Mouse (Mus musculus) CH12.LX (cell line): ENCODE measurements around the gene Dpf3. TPM values are rescaled to one million over a fixed set of nuclear protein-coding genes. Genes with fewer than 3 reads are reported as not detected.

ENCODE experiments used
- DNase-seq: peaks from one replicate; pipeline ENCODE4 v3.0.0-alpha.2; 2013; ENCODE audit errors: extremely low read depth
- H3K27ac ChIP-seq: 2 replicates; pipeline ENCODE4 v1.5.1; 2012; ENCODE audit warnings: low read depth, mild to moderate bottlenecking, control low read depth, moderate library complexity; ENCODE audit not compliant: insufficient read depth
- H3K27me3 ChIP-seq: replicated peaks from 2 replicates; pipeline ENCODE3; 2012; ENCODE audit warnings: inconsistent platforms
- H3K36me3 ChIP-seq, 2 experiments: replicated peaks in 1 of 2; 2 replicates each; pipeline versions ENCODE3 to v1.6.1; 2012; ENCODE audit warnings: inconsistent platforms in 1 of 2, low read length in 1 of 2, mild to moderate bottlenecking in 1 of 2, mixed read lengths in 1 of 2, moderate library complexity in 1 of 2; ENCODE audit not compliant: control insufficient read depth in 1 of 2, insufficient read depth in 1 of 2
- H3K4me1 ChIP-seq, 2 experiments: 2 replicates each; pipeline ENCODE4 v1.6.1; 2012; ENCODE audit warnings: inconsistent platforms in 1 of 2, moderate library complexity in 1 of 2; ENCODE audit not compliant: insufficient read depth in 2 of 2, control insufficient read depth in 1 of 2
- H3K4me2 ChIP-seq: 2 replicates; pipeline ENCODE4 v1.6.1; 2012; ENCODE audit warnings: low read depth, mild to moderate bottlenecking, control low read depth; ENCODE audit not compliant: poor library complexity, insufficient read depth, severe bottlenecking
- H3K4me3 ChIP-seq, 3 experiments: fragments of 150-350 bp in 1 of 3; sonication (generic) in 1 of 3; replicated peaks in 1 of 3; 2 replicates each; pipeline versions ENCODE3 to v1.5.1; 2011 to 2012; ENCODE audit warnings: low read depth in 2 of 3, low read length in 2 of 3, mild to moderate bottlenecking in 2 of 3, moderate library complexity in 2 of 3, control low read depth in 1 of 3, improper control_type of control experiment in 1 of 3, inconsistent platforms in 1 of 3, mixed read lengths in 1 of 3; ENCODE audit not compliant: poor library complexity in 1 of 3
- H3K79me2 ChIP-seq: replicated peaks from 2 replicates; pipeline ENCODE4 v1.6.1; 2012; ENCODE audit warnings: mild to moderate bottlenecking, moderate library complexity; ENCODE audit not compliant: control insufficient read depth, poor library complexity, insufficient read depth, severe bottlenecking; ENCODE audit errors: extremely low read depth
- H3K9ac ChIP-seq: 2 replicates; pipeline ENCODE4 v1.6.1; 2012; ENCODE audit warnings: low read depth, mild to moderate bottlenecking, control low read depth, moderate library complexity; ENCODE audit not compliant: insufficient read depth
- H3K9me3 ChIP-seq: replicated peaks from 2 replicates; pipeline ENCODE3; 2012; ENCODE audit warnings: low read length, inconsistent platforms, mixed read lengths
- BHLHE40 ChIP-seq: IDR thresholded peaks from 2 replicates; pipeline ENCODE4 v1.6.1; 2011; ENCODE audit warnings: mild to moderate bottlenecking, low read depth, low read length, improper control_type of control experiment
- CHD1 ChIP-seq: IDR thresholded peaks from 2 replicates; pipeline ENCODE4 v1.6.1; 2012; ENCODE audit warnings: low read depth, low read length, improper control_type of control experiment, inconsistent platforms
- CTCF ChIP-seq, 2 experiments: IDR thresholded peaks in 1 of 2; conservative IDR thresholded peaks in 1 of 2; 2 replicates each; pipeline ENCODE4 v1.5.1; 2011 to 2012; ENCODE audit warnings: low read depth in 2 of 2, low read length in 2 of 2, improper control_type of control experiment in 1 of 2, inconsistent platforms in 1 of 2, mild to moderate bottlenecking in 1 of 2, moderate library complexity in 1 of 2
- E2F4 ChIP-seq: IDR thresholded peaks from 2 replicates; pipeline ENCODE4 v1.6.1; 2011; ENCODE audit warnings: low read depth, low read length, improper control_type of control experiment; ENCODE audit not compliant: insufficient replicate concordance
- ELF1 ChIP-seq: IDR thresholded peaks from 2 replicates; pipeline ENCODE4 v1.6.1; 2014; ENCODE audit warnings: low read depth, mild to moderate bottlenecking, inconsistent platforms, low read length, improper control_type of control experiment
- EP300 ChIP-seq: IDR thresholded peaks from 2 replicates; pipeline ENCODE4 v1.6.1; 2011; ENCODE audit warnings: low read length, improper control_type of control experiment
- ETS1 ChIP-seq: conservative IDR thresholded peaks from 2 replicates; pipeline ENCODE4 v1.6.1; 2012; ENCODE audit warnings: low read depth, mild to moderate bottlenecking, inconsistent platforms, low read length, improper control_type of control experiment, moderate library complexity
- GABPA ChIP-seq: IDR thresholded peaks from 2 replicates; pipeline ENCODE4 v1.6.1; 2012; ENCODE audit warnings: low read depth, low read length, improper control_type of control experiment, inconsistent platforms; ENCODE audit not compliant: insufficient replicate concordance
- KAT2A ChIP-seq: IDR thresholded peaks from 2 replicates; pipeline ENCODE4 v1.6.1; 2012; ENCODE audit warnings: low read length, improper control_type of control experiment, inconsistent platforms; ENCODE audit not compliant: insufficient replicate concordance
- MAFK ChIP-seq: IDR thresholded peaks from 2 replicates; pipeline ENCODE4 v1.6.1; 2011; ENCODE audit warnings: low read length, improper control_type of control experiment; ENCODE audit not compliant: insufficient replicate concordance
- MAX ChIP-seq: IDR thresholded peaks from 2 replicates; pipeline ENCODE4 v1.6.1; 2011; ENCODE audit warnings: low read length, improper control_type of control experiment
- MEF2A ChIP-seq: IDR thresholded peaks from 2 replicates; pipeline ENCODE4 v1.6.1; 2014; ENCODE audit warnings: low read depth, mild to moderate bottlenecking, inconsistent platforms, low read length, improper control_type of control experiment, borderline replicate concordance
- MYC ChIP-seq: IDR thresholded peaks from 2 replicates; pipeline ENCODE4 v1.6.1; 2011; ENCODE audit warnings: low read depth, mild to moderate bottlenecking, improper control_type of control experiment, low read length
- NELFE ChIP-seq: IDR thresholded peaks from 2 replicates; pipeline ENCODE4 v1.6.1; 2011; ENCODE audit warnings: low read depth, low read length, improper control_type of control experiment
- NRF1 ChIP-seq: IDR thresholded peaks from 2 replicates; pipeline ENCODE4 v1.6.1; 2014; ENCODE audit warnings: low read depth, mild to moderate bottlenecking, inconsistent platforms, low read length, improper control_type of control experiment, moderate library complexity
- PAX5 ChIP-seq: IDR thresholded peaks from 2 replicates; pipeline ENCODE4 v1.6.1; 2012; ENCODE audit warnings: low read length, inconsistent platforms, mixed read lengths
- POLR2A ChIP-seq: IDR thresholded peaks from 2 replicates; pipeline ENCODE4 v1.6.1; 2011; ENCODE audit warnings: low read depth, mild to moderate bottlenecking, improper control_type of control experiment, low read length
- POLR2AphosphoS2 ChIP-seq: IDR thresholded peaks from 2 replicates; pipeline ENCODE4 v1.6.1; 2011; ENCODE audit warnings: low read depth, low read length, improper control_type of control experiment
- RAD21 ChIP-seq: IDR thresholded peaks from 2 replicates; pipeline ENCODE4 v1.6.1; 2011; ENCODE audit warnings: low read depth, mild to moderate bottlenecking, low read length, improper control_type of control experiment, moderate library complexity
- RCOR1 ChIP-seq: conservative IDR thresholded peaks from 2 replicates; pipeline ENCODE4 v1.6.1; 2012; ENCODE audit warnings: low read depth, mild to moderate bottlenecking, inconsistent platforms, low read length, improper control_type of control experiment
- SMC3 ChIP-seq: IDR thresholded peaks from 2 replicates; pipeline ENCODE4 v1.6.1; 2011; ENCODE audit warnings: low read depth, low read length, improper control_type of control experiment
- TCF12 ChIP-seq: IDR thresholded peaks from 2 replicates; pipeline ENCODE4 v1.6.1; 2014; ENCODE audit warnings: low read depth, mild to moderate bottlenecking, inconsistent platforms, low read length, improper control_type of control experiment
- UBTF ChIP-seq: IDR thresholded peaks from 2 replicates; pipeline ENCODE4 v1.6.1; 2012; ENCODE audit warnings: low read depth, mild to moderate bottlenecking, inconsistent platforms, low read length, improper control_type of control experiment, moderate library complexity
- ZC3H11A ChIP-seq: IDR thresholded peaks from 2 replicates; pipeline ENCODE4 v1.6.1; 2012; ENCODE audit warnings: low read depth, mild to moderate bottlenecking, inconsistent platforms, low read length, improper control_type of control experiment
- ZMIZ1 ChIP-seq: IDR thresholded peaks from 2 replicates; pipeline ENCODE4 v1.6.1; 2012; ENCODE audit warnings: low read depth, mild to moderate bottlenecking, inconsistent platforms, low read length, improper control_type of control experiment
- dilution Hi-C: fragments of 300-500 bp; cut with MboI; formaldehyde crosslinking; loops from 2 replicates; pipeline ENCODE4 v1.14.3; 2020; ENCODE audit warnings: low sequenced_read_pairs; ENCODE audit not compliant: extremely low pct_unique_long_range_greater_than_20kb, extremely low pct_ligation_motif_present
- in situ Hi-C: fragments of 300-500 bp; cut with MboI; formaldehyde crosslinking; loops from 3 replicates; pipeline ENCODE4 v1.14.3; 2019; ENCODE audit warnings: low sequenced_read_pairs, low pct_ligation_motif_present, low pct_unique_long_range_greater_than_20kb, mixed read lengths
- polyA plus RNA-seq: library from polyadenylated mRNA; unstranded; fragments of >175 nt; gene quantifications from 2 replicates; pipeline ENCODE4 v1.2.1, GENCODE M21; 2012; ENCODE audit warnings: low read depth; ENCODE audit not compliant: insufficient read length
- total RNA-seq, 2 experiments: library from RNA; depleted of rRNA; stranded (reverse); fragments of 300-350 nt in 1 of 2; fragments of >200 nt in 1 of 2; gene quantifications; 2 replicates each; pipeline ENCODE4 v1.2.3; 2012 to 2014

The Dpf3 gene
- total and polyA plus RNA-seq, 3 experiments: 0.42 to 1.2 (median 1.2) TPM

GRCm38 (mm10) chr12:83309031-83309804 is 178.3 kb downstream of the Dpf3 start:
- no peak for TF ChIP-seq TCF12
- no peak for TF ChIP-seq E2F4
- TF ChIP-seq POLR2A: no peak
- TF ChIP-seq UBTF: no peak
- no peak for TF ChIP-seq ELF1
- TF ChIP-seq GABPA: no peak
- TF ChIP-seq SMC3: no peak
- no peak for TF ChIP-seq NRF1
- TF ChIP-seq ZC3H11A: no peak
- no peak for TF ChIP-seq ZMIZ1
- TF ChIP-seq NELFE: no peak
- TF ChIP-seq CTCF (conservative IDR thresholded peaks at IDR 0.05 in 1 of 2, IDR thresholded peaks at IDR 0.05 in 1 of 2; ENCODE audit: low read depth in 2 of 2, low read length in 2 of 2): no peak
- TF ChIP-seq BHLHE40: no peak
- no peak for TF ChIP-seq MYC
- no peak for TF ChIP-seq POLR2AphosphoS2
- TF ChIP-seq MAX: no peak
- dilution Hi-C loops: no loop called here
- in situ Hi-C loops: no loop called here
- Histone ChIP-seq H3K9ac (no peak overlapping the region), H3K36me3 (no peaks in the 10 kb centered on the region), H3K4me1 (no peaks in the 10 kb centered on the region), H3K9me3 (no peaks in the 10 kb centered on the region), H3K27me3 (no peaks in the 10 kb centered on the region), H3K79me2 (no peaks in the 10 kb centered on the region), H3K27ac (no peak overlapping the region), H3K4me3 (no peak overlapping the region), H3K4me2 (no peak overlapping the region)
- no peak for DNase-seq

DNA sequence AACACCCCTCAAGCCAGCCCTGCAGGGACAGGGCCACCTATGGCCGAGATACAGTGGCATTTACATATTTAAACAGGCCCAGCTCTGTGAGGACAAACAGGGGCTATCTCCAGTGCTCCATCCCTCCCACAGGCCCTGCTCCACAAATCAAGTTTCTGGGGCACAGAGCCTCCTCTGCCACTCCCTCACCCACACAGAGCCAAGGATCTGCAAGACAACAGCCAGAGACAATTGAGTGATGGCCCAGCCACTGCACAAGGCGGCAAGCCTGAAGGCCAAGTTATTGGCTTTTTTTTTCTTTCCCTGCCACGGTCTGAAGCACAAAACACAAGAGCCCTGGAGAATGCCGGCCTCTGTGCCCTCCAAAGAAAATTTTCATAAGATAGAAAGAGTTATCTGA is 178.9 kb downstream of the Dpf3 start:
- Histone ChIP-seq H3K9ac (no peak overlapping the region), H3K36me3 (no peaks in the 10 kb centered on the region), H3K4me1 (peaks cover 0 to 5% of the 10 kb centered on the region in 2 experiments; a peak in 1 of 4 replicates), H3K4me2 (no peak overlapping the region), H3K79me2 (no peaks in the 10 kb centered on the region), H3K27me3 (no peaks in the 10 kb centered on the region), H3K9me3 (no peaks in the 10 kb centered on the region), H3K4me3 (no peak overlapping the region), H3K27ac (no peak overlapping the region)
- in situ Hi-C loops (no loop called here), dilution Hi-C loops (no loop called here)
- no peak for DNase-seq
- no peak for TF ChIP-seq CHD1
- TF ChIP-seq CTCF (conservative IDR thresholded peaks at IDR 0.05 in 1 of 2, IDR thresholded peaks at IDR 0.05 in 1 of 2; ENCODE audit: low read depth in 2 of 2, low read length in 2 of 2): no peak
- no peak for TF ChIP-seq EP300
- no peak for TF ChIP-seq MEF2A
- no peak for TF ChIP-seq RAD21
- TF ChIP-seq KAT2A: no peak
- TF ChIP-seq BHLHE40: no peak
- no peak for TF ChIP-seq MAFK
- no peak for TF ChIP-seq PAX5
- TF ChIP-seq RCOR1: no peak
- no peak for TF ChIP-seq ETS1
